19 mouse cellular contexts compared by ENCODE assay signal in genomic region chr9:77935818-77936611, GRCm38 (mm10). TPM values are rescaled to one million over a fixed set of nuclear protein-coding genes. Genes with fewer than 3 reads are reported as not detected.
DNase-seq lines count a peak whose midpoint lies in the region; ATAC-seq and TF ChIP-seq lines count a peak whose summit lies in the region.
"Had no signal": no experiment of that assay in that cellular context is flagged by ENCODE, and none has a peak within 500 bp of the region (broad histone marks: within the 10 kb centered on the region; RNA-seq: fewer than 3 reads in every experiment).

No protein-coding gene starts in this region.

- peak overlapping the region; percentile 64 for H3K27ac ChIP-seq in stomach, postnatal 0 days (replicated peaks)
- H3K27ac ChIP-seq: heart, embryonic 13.5 days; left cerebral cortex, adult 2 months; limb, embryonic 12.5 days; lung, embryonic 15.5 days; midbrain, embryonic 15.5 days had no signal

- ATAC-seq in stomach, postnatal 0 days (ENCODE audit: low FRiP score, low TSS enrichment): peak; percentile 85
- ATAC-seq: CD4-positive, CD25-positive, alpha-beta regulatory T cell, adult 4 months; forebrain, postnatal 0 days; midbrain, embryonic 15.5 days had no signal

- DNase-seq in kidney, adult 8-10 months: peak; percentile 63 to 77
- no peak for DNase-seq in kidney, postnatal 10 days
- peak; percentile 42 for DNase-seq in urinary bladder, postnatal 14 days (ENCODE audit: low spot score)
- DNase-seq in urinary bladder, postnatal 36 days (ENCODE audit: low spot score in 2 of 2): no peak
- DNase-seq in kidney, postnatal 25 days: peak; percentile 54 to 82
- peak; percentile 32 for DNase-seq in stomach, postnatal 0 days (ENCODE audit: low spot score)
- DNase-seq in layer of hippocampus, adult 18-20 months (ENCODE audit: low spot score in 2 of 2): no peak
- no peak for DNase-seq in frontal cortex, postnatal 14 days (ENCODE audit: low spot score in 2 of 2)
- DNase-seq: cerebellum, adult 18-20 months; embryo, embryonic 11 days; forebrain, postnatal 0 days; gastrocnemius, postnatal 10 days had no signal

- H3K4me1 ChIP-seq in stomach, postnatal 0 days (replicated peaks; ENCODE audit: control insufficient read depth, insufficient read depth): peaks cover 12% of the 10 kb centered on the region

- H3K4me2 ChIP-seq in stomach, postnatal 0 days (replicated peaks; ENCODE audit: low read depth): no peak overlapping the region
- H3K4me2 ChIP-seq: heart, embryonic 13.5 days; limb, embryonic 12.5 days; lung, embryonic 15.5 days; midbrain, embryonic 15.5 days had no signal

- no peaks in the 10 kb centered on the region for H3K27me3 ChIP-seq in stomach, postnatal 0 days (ENCODE audit: control insufficient read depth, insufficient read depth, low read length)
- H3K27me3 ChIP-seq: heart, embryonic 13.5 days; limb, embryonic 12.5 days; lung, embryonic 15.5 days; midbrain, embryonic 15.5 days had no signal

- no peak overlapping the region for H3K9ac ChIP-seq in stomach, postnatal 0 days (ENCODE audit: low read length)
- H3K9ac ChIP-seq: forebrain, postnatal 0 days; heart, embryonic 13.5 days; limb, embryonic 12.5 days; lung, embryonic 15.5 days; midbrain, embryonic 15.5 days had no signal

- no peak overlapping the region for H3K4me3 ChIP-seq in stomach, postnatal 0 days (ENCODE audit: low read depth, low read length)
- H3K4me3 ChIP-seq: erythroblast, embryonic 14.5 days; heart, embryonic 13.5 days; left cerebral cortex, adult 2 months; limb, embryonic 12.5 days; lung, embryonic 15.5 days; midbrain, embryonic 15.5 days had no signal

- H3K36me3 ChIP-seq in stomach, postnatal 0 days (ENCODE audit: control insufficient read depth, insufficient read depth, low read length): no peaks in the 10 kb centered on the region
- H3K36me3 ChIP-seq: heart, embryonic 13.5 days; limb, embryonic 12.5 days; lung, embryonic 15.5 days; midbrain, embryonic 15.5 days had no signal

- 54% methylated on average over 10 of the region's 10 CpGs for WGBS in stomach, postnatal 0 days

- H3K9me3 ChIP-seq in stomach, postnatal 0 days (ENCODE audit: control insufficient read depth, low read length): no peaks in the 10 kb centered on the region
- H3K9me3 ChIP-seq: heart, embryonic 13.5 days; limb, embryonic 12.5 days; lung, embryonic 15.5 days; midbrain, embryonic 15.5 days had no signal

- TF ChIP-seq CTCF in stomach, postnatal 0 days (IDR thresholded peaks at IDR 0.05; ENCODE audit: low read depth): no peak

- TF ChIP-seq EP300 in stomach, postnatal 0 days (optimal IDR thresholded peaks at IDR 0.05): no peak

RNA-seq across cellular contexts. Expression of gene Elovl5, which starts 18.9 kb away (rescaled TPM):
- 38.0 and 39.5 TPM in 2 replicates for polyA plus RNA-seq in stomach, postnatal 0 days (2015; fragmentation: Nextera tagmentation; extraction: Ambion mirVana)
- total RNA-seq in layer of hippocampus, adult 18-20 months (2021): 10 to 100 TPM; 70.4 to 73.1 TPM

Comparison
In these comparisons a context has a peak if more than half of its experiments do, and no peak if none do; other contexts are left out.
1. DNase-seq: peak in kidney, adult 8-10 months (2 of 2), urinary bladder, postnatal 14 days (single experiment), kidney, postnatal 25 days (2 of 2) and stomach, postnatal 0 days (single experiment); none in kidney, postnatal 10 days (single experiment), urinary bladder, postnatal 36 days (0 of 2), layer of hippocampus, adult 18-20 months (0 of 2) and frontal cortex, postnatal 14 days (0 of 2).